Mouse (Mus musculus): ENCODE data around the gene Clybl. TPM values are rescaled to one million over a fixed set of nuclear protein-coding genes. Genes with fewer than 3 reads are reported as not detected.

The Clybl gene
- total RNA-seq, 2 experiments from 2014 or later, result 61.4 to 66.2 TPM

- DNase-seq, result no peak
Observed at GRCm38 (mm10) chr14:122424441-122424840, 242.9 kb downstream of the Clybl start.

GRCm38 (mm10) chr14:122426529-122427203, 245.2 kb downstream of the Clybl start:
- DNase-seq, result no peak

- DNase-seq, result no peak
Observed at GRCm38 (mm10) chr14:122427204-122427560, 245.7 kb downstream of the Clybl start.

GRCm38 (mm10) chr14:122427654-122428053, 246.2 kb downstream of the Clybl start:
- DNase-seq, result no peak

GRCm38 (mm10) chr14:122432558-122432957, 251.1 kb downstream of the Clybl start:
- no peak for DNase-seq

- DNase-seq, result no peak
Observed at GRCm38 (mm10) chr14:122434039-122434438, 252.5 kb downstream of the Clybl start.

- no peak for DNase-seq
Observed at GRCm38 (mm10) chr14:122436850-122437249, 255.3 kb downstream of the Clybl start.

- DNase-seq, result no peak
Observed at GRCm38 (mm10) chr14:122449601-122450495, 268.3 kb downstream of the Clybl start.

- peak; percentile 33 for DNase-seq
Observed at GRCm38 (mm10) chr14:122450496-122451382, 269.2 kb downstream of the Clybl start, which contains the start of gene Gm5089. Gene Gm5089, minus strand, starts transcription at chr14:122451115.

- DNase-seq, result no peak
Observed at GRCm38 (mm10) chr14:122451551-122452145, 270.1 kb downstream of the Clybl start.

Other genes with a start within 250 kb of the Clybl start
- gene Gpr183, start 216.5 kb upstream of the Clybl start, total RNA-seq (2021), result 1 to 10 TPM in 1 of 2 experiments, under 1 TPM in 1; 0.68 to 1.4 TPM
- not detected for gene Timm8a2, start 147.0 kb upstream of the Clybl start, total RNA-seq (2021)
- 10 to 100 TPM; 72.4 to 75.1 TPM for gene Tm9sf2, start 74.7 kb upstream of the Clybl start, total RNA-seq (2021)